Mouse (Mus musculus): ENCODE measurements around the gene Slc2a6.

Slc2a6 gene

GRCm38 (mm10) chr2:27027618-27028436, at the start of gene Slc2a6:
Gene Slc2a6 (minus strand): TSS chr2:27027998.
- DNase-seq: peak; percentile 92

- peak; percentile 76 for DNase-seq
Observed at GRCm38 (mm10) chr2:27075485-27075884, 47.7 kb upstream of the Slc2a6 start.

- peak; percentile 78 for DNase-seq
Observed at GRCm38 (mm10) chr2:27074804-27075203, 47.0 kb upstream of the Slc2a6 start.

GRCm38 (mm10) chr2:27073407-27073806, 45.6 kb upstream of the Slc2a6 start:
- no peak for DNase-seq

GRCm38 (mm10) chr2:27071978-27072377, 44.2 kb upstream of the Slc2a6 start, which contains the start of gene Mymk:
Gene Mymk (minus strand): TSS chr2:27072179.
- no peak for DNase-seq

GRCm38 (mm10) chr2:27071137-27071536, 43.3 kb upstream of the Slc2a6 start:
- peak; percentile 89 for DNase-seq

GRCm38 (mm10) chr2:27070247-27070813, 42.5 kb upstream of the Slc2a6 start:
- DNase-seq: no peak

GRCm38 (mm10) chr2:27069646-27070045, 41.8 kb upstream of the Slc2a6 start:
- DNase-seq: no peak

- DNase-seq: no peak
Observed at GRCm38 (mm10) chr2:27067996-27068395, 40.2 kb upstream of the Slc2a6 start.

GRCm38 (mm10) chr2:27067124-27067523, 39.3 kb upstream of the Slc2a6 start:
- DNase-seq: no peak

GRCm38 (mm10) chr2:27059187-27059586, 31.4 kb upstream of the Slc2a6 start:
- no peak for DNase-seq

GRCm38 (mm10) chr2:27058751-27059150, 31.0 kb upstream of the Slc2a6 start:
- DNase-seq: no peak

GRCm38 (mm10) chr2:27058251-27058650, 30.5 kb upstream of the Slc2a6 start:
- no peak for DNase-seq

GRCm38 (mm10) chr2:27049408-27049807, 21.6 kb upstream of the Slc2a6 start:
- DNase-seq: no peak

- DNase-seq: peak; percentile 90
Observed at GRCm38 (mm10) chr2:27045979-27046770, 18.4 kb upstream of the Slc2a6 start.

GRCm38 (mm10) chr2:27044641-27045040, 16.8 kb upstream of the Slc2a6 start:
- DNase-seq: peak; percentile 37

- no peak for DNase-seq
Observed at GRCm38 (mm10) chr2:27044166-27044565, 16.4 kb upstream of the Slc2a6 start.

- DNase-seq: peak; percentile 94
Observed at GRCm38 (mm10) chr2:27043461-27043860, 15.7 kb upstream of the Slc2a6 start.

- peak; percentile 50 for DNase-seq
Observed at GRCm38 (mm10) chr2:27042131-27042844, 14.5 kb upstream of the Slc2a6 start.

- DNase-seq: peak; percentile 72
Observed at GRCm38 (mm10) chr2:27039286-27039685, 11.5 kb upstream of the Slc2a6 start.

- peak; percentile 89 for DNase-seq
Observed at GRCm38 (mm10) chr2:27038596-27038995, 10.8 kb upstream of the Slc2a6 start.

GRCm38 (mm10) chr2:27037008-27037407, 9.2 kb upstream of the Slc2a6 start:
- no peak for DNase-seq

- DNase-seq: no peak
Observed at GRCm38 (mm10) chr2:27036003-27036402, 8.2 kb upstream of the Slc2a6 start.

Measured in kidney, postnatal 10 days (tissue).